13 mouse cellular contexts compared by ENCODE assay signal in genomic region chr10:120914948-120915631, GRCm38 (mm10). TPM values are rescaled to one million over a fixed set of nuclear protein-coding genes. Genes with fewer than 3 reads are reported as not detected.
DNase-seq lines count a peak whose midpoint lies in the region; ATAC-seq lines count a peak whose summit lies in the region.
"Had no signal": no experiment of that assay in that cellular context is flagged by ENCODE, and none has a peak within 500 bp of the region (broad histone marks: within the 10 kb centered on the region; RNA-seq: fewer than 3 reads in every experiment).

No protein-coding gene starts in this region.

- no peaks in the 10 kb centered on the region for H3K9me3 ChIP-seq in limb, embryonic 13.5 days
- no peaks in the 10 kb centered on the region for H3K9me3 ChIP-seq in stomach, embryonic 14.5 days (ENCODE audit: control insufficient read depth, low read depth, low read length)

- peak overlapping the region; percentile 45; the same call in 1 of the 2 replicates for H3K27ac ChIP-seq in limb, embryonic 13.5 days
- H3K27ac ChIP-seq in stomach, embryonic 14.5 days (ENCODE audit: low read length): peak overlapping the region; percentile 4; the same call in 1 of the 2 replicates

- H3K4me2 ChIP-seq in limb, embryonic 13.5 days (replicated peaks): no peak overlapping the region
- H3K4me2 ChIP-seq in stomach, embryonic 14.5 days (replicated peaks; ENCODE audit: low read depth, low read length): no peak overlapping the region

- ATAC-seq in limb, embryonic 13.5 days (ENCODE audit: low FRiP score, low read depth): no peak
- ATAC-seq in stomach, embryonic 14.5 days (ENCODE audit: insufficient number of reproducible peaks, insufficient read depth, low FRiP score, low read depth): no peak
- ATAC-seq in activated CD4-positive, CD25-positive, alpha-beta regulatory T cell, adult 4 months: no peak
- ATAC-seq: inflammation-experienced regulatory T-cells, adult 6 months; midbrain, embryonic 16.5 days had no signal

- 72% methylated on average over 15 of the region's 15 CpGs for WGBS in limb, embryonic 13.5 days
- 64% methylated on average over 15 of the region's 15 CpGs for WGBS in stomach, embryonic 14.5 days

- no peak overlapping the region for H3K9ac ChIP-seq in limb, embryonic 13.5 days
- H3K9ac ChIP-seq in stomach, embryonic 14.5 days (replicated peaks; ENCODE audit: low read depth, low read length): no peak overlapping the region

- H3K4me3 ChIP-seq in limb, embryonic 13.5 days: no peak overlapping the region
- no peak overlapping the region for H3K4me3 ChIP-seq in stomach, embryonic 14.5 days (ENCODE audit: low read depth, low read length)

- no peaks in the 10 kb centered on the region; the same call in 1 of the 2 replicates for H3K4me1 ChIP-seq in limb, embryonic 13.5 days
- 0 out of 2 replicates have a peak, but pooled peaks cover 3% of the 10 kb centered on the region for H3K4me1 ChIP-seq in stomach, embryonic 14.5 days (ENCODE audit: control insufficient read depth, insufficient read depth, low read length)

- no peaks in the 10 kb centered on the region for H3K27me3 ChIP-seq in limb, embryonic 13.5 days
- H3K27me3 ChIP-seq in stomach, embryonic 14.5 days (ENCODE audit: control insufficient read depth, insufficient read depth, low read length): no peaks in the 10 kb centered on the region

- peak; percentile 23 for DNase-seq in kidney, postnatal 14 days
- DNase-seq in kidney, adult 18-20 months: no peak
- peak; percentile 39 for DNase-seq in heart, adult 8-10 months (ENCODE audit: low spot score)
- DNase-seq in adrenal gland, postnatal 14 days: no peak
- DNase-seq in adrenal gland, adult 8-10 months: no peak
- DNase-seq: adrenal gland, postnatal 36 days; cerebellum, postnatal 10 days; liver had no signal

- peaks cover 4% of the 10 kb centered on the region for H3K36me3 ChIP-seq in limb, embryonic 13.5 days
- no peaks in the 10 kb centered on the region for H3K36me3 ChIP-seq in stomach, embryonic 14.5 days (ENCODE audit: control insufficient read depth, insufficient read depth, low read length)

RNA-seq across cellular contexts. Expression of gene Msrb3, which starts 16.2 kb away (rescaled TPM):
- 100 to 1,000 TPM in 2 of 4 experiments, 10 to 100 TPM in 2; 84.9 to 110 (median 102) TPM for total RNA-seq in heart, adult 8-10 months (2022)
- 12.2 and 14.8 TPM in 2 replicates for polyA plus RNA-seq in limb, embryonic 13.5 days (2015; fragmentation: Nextera tagmentation; extraction: Ambion mirVana)
- polyA plus RNA-seq in stomach, embryonic 14.5 days (2014; fragmentation: Nextera tagmentation; extraction: Ambion mirVana): 30.9 and 33.3 TPM in 2 replicates
- 37.0 and 40.0 TPM in 2 replicates for total RNA-seq in adrenal gland, postnatal 14 days (2021)
- under 1 TPM; 0.38 to 0.66 TPM for polyA plus RNA-seq in activated CD4-positive, CD25-positive, alpha-beta regulatory T cell, adult 4 months (2017; shearing (Covaris generic))
- 10 to 100 TPM; 50.2 to 86.6 (median 67.3) TPM for total RNA-seq in adrenal gland, adult 8-10 months (2022)

Comparison
In these comparisons a context has a peak if more than half of its experiments do, and no peak if none do; other contexts are left out.
1. DNase-seq: peak in kidney, postnatal 14 days (single experiment) and heart, adult 8-10 months (single experiment); none in kidney, adult 18-20 months (single experiment), adrenal gland, postnatal 14 days (single experiment) and adrenal gland, adult 8-10 months (single experiment).